Mouse (Mus musculus) lung, embryonic 14.5 days (tissue): ENCODE measurements around the gene Csf3r. TPM values are rescaled to one million over a fixed set of nuclear protein-coding genes. Genes with fewer than 3 reads are reported as not detected.

Experiments used
- ATAC-seq: fragments of 200-750 bp; cut with Nextera tagmentation; 2 replicates; pipeline ENCODE4 v1.8.0; 2017; ENCODE audit warnings: mild to moderate bottlenecking, moderate TSS enrichment, moderate library complexity; ENCODE audit not compliant: insufficient read depth
- DNase-seq: peaks from one replicate; pipeline ENCODE4 v3.0.0-alpha.2; 2015
- H3K27ac ChIP-seq: fragments of 300-500 bp; sonication (generic); 2 replicates; pipeline ENCODE4 v1.5.1; 2014; ENCODE audit warnings: low read depth, mild to moderate bottlenecking, moderate library complexity
- H3K27me3 ChIP-seq: fragments of 300-500 bp; sonication (generic); 2 replicates; pipeline ENCODE4 v1.6.1; 2014; ENCODE audit warnings: low read length, control low read depth; ENCODE audit not compliant: insufficient read depth
- H3K36me3 ChIP-seq: fragments of 300-500 bp; sonication (generic); 2 replicates; pipeline ENCODE4 v1.6.1; 2014; ENCODE audit warnings: control low read depth; ENCODE audit not compliant: insufficient read depth
- H3K4me1 ChIP-seq: fragments of 300-500 bp; sonication (generic); 2 replicates; pipeline ENCODE4 v1.6.1; 2014; ENCODE audit warnings: antibody characterized with exemption, control low read depth; ENCODE audit not compliant: insufficient read depth
- H3K4me2 ChIP-seq: fragments of 300-500 bp; sonication (generic); 2 replicates; pipeline ENCODE4 v1.6.1; 2014; ENCODE audit warnings: mild to moderate bottlenecking
- H3K4me3 ChIP-seq: fragments of 300-500 bp; sonication (generic); 2 replicates; pipeline ENCODE4 v1.5.1; 2014; ENCODE audit warnings: low read depth, low read length
- H3K9ac ChIP-seq: fragments of 300-500 bp; sonication (generic); 2 replicates; pipeline ENCODE4 v1.6.1; 2014
- H3K9me3 ChIP-seq: fragments of 300-500 bp; sonication (generic); 2 replicates; pipeline ENCODE4 v1.6.1; 2016; ENCODE audit warnings: low read depth, low read length, control low read depth
- CTCF ChIP-seq: IDR thresholded peaks from 2 replicates; pipeline ENCODE4 v1.5.1; 2016; ENCODE audit warnings: antibody characterized with exemption, low read depth
- WGBS: fragments of 180-500 bp; shearing (Covaris S2); extraction: QIAGEN DNeasy Blood & Tissue Kit; methylation state at CpG from one replicate; pipeline ENCODE4 v1.1.7; 2014; 5-methylcytosine and 5-hydroxymethylcytosine counted together
- polyA plus RNA-seq: library from polyadenylated mRNA; unstranded; fragments of >200 nt; fragmentation: Nextera tagmentation; extraction: Ambion mirVana; gene quantifications from 2 replicates; pipeline ENCODE4 v1.2.1, GENCODE M21; 2014

Gene Csf3r
- polyA plus RNA-seq, 1 experiment from 2014 or later = 2.3 TPM

- Histone ChIP-seq H3K4me1 (no peaks in the 10 kb centered on the region), H3K4me3 (no peak overlapping the region), H3K4me2 (no peak overlapping the region), H3K9ac (no peak overlapping the region), H3K27me3 (no peaks in the 10 kb centered on the region), H3K36me3 (no peaks in the 10 kb centered on the region), H3K9me3 (no peaks in the 10 kb centered on the region), H3K27ac (no peak overlapping the region)
- no peak for ATAC-seq
- no peak for DNase-seq
- no peak for TF ChIP-seq CTCF
- WGBS = 83% methylated on average over 3 of the region's 3 CpGs
Measured at GRCm38 (mm10) chr4:126027980-126028379, 3.6 kb downstream of the Csf3r start.

- H3K4me1 ChIP-seq = no peaks in the 10 kb centered on the region
- H3K4me3 ChIP-seq = no peak overlapping the region
- DNase-seq (no peak), ATAC-seq (no peak)
- H3K9ac ChIP-seq = no peak overlapping the region
- H3K36me3 ChIP-seq = no peaks in the 10 kb centered on the region
- H3K27ac ChIP-seq = no peak overlapping the region
- no peaks in the 10 kb centered on the region for H3K9me3 ChIP-seq
- TF ChIP-seq CTCF = no peak
- WGBS = 56% methylated on average over 3 of the region's 3 CpGs
- no peak overlapping the region for H3K4me2 ChIP-seq
- H3K27me3 ChIP-seq = no peaks in the 10 kb centered on the region
Measured at GRCm38 (mm10) chr4:126029042-126029441, 4.7 kb downstream of the Csf3r start.

- Histone ChIP-seq H3K27me3 (no peaks in the 10 kb centered on the region), H3K4me3 (no peak overlapping the region), H3K27ac (no peak overlapping the region), H3K36me3 (no peaks in the 10 kb centered on the region), H3K4me2 (no peak overlapping the region), H3K4me1 (no peaks in the 10 kb centered on the region), H3K9ac (no peak overlapping the region), H3K9me3 (no peaks in the 10 kb centered on the region)
- WGBS = 74% methylated on average over 5 of the region's 5 CpGs
- DNase-seq (no peak), ATAC-seq (no peak)
- no peak for TF ChIP-seq CTCF
Measured at GRCm38 (mm10) chr4:126030705-126031104, 6.4 kb downstream of the Csf3r start.

DNA sequence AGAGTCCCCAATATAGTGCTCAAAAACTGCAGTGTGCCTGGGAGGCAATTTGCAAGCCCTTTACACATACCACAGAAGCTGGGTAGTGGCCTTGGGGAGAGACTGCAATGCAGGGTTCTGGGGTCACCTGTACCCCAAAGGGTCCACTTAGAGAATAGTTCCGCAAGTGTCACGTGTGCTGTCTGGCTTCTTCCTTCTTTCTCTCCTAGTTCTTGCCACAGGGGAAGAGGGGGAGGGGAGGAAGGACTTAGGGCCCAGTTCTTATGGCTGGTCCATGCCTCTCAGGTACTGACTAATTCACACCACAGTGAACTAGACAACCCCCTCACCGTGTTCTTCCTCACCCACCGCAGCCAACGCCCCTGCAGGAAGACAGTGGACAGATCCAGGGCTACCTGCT, 11.1 kb downstream of the Csf3r start:
- Histone ChIP-seq H3K27me3 (no peaks in the 10 kb centered on the region), H3K9me3 (no peaks in the 10 kb centered on the region), H3K9ac (no peak overlapping the region), H3K4me2 (no peak overlapping the region), H3K4me3 (no peak overlapping the region), H3K27ac (no peak overlapping the region), H3K4me1 (no peaks in the 10 kb centered on the region), H3K36me3 (no peaks in the 10 kb centered on the region)
- no peak for TF ChIP-seq CTCF
- DNase-seq = no peak
- ATAC-seq = no peak
- 87% methylated on average over 5 of the region's 5 CpGs for WGBS

- no peaks in the 10 kb centered on the region for H3K27me3 ChIP-seq
- peaks cover 27% of the 10 kb centered on the region for H3K36me3 ChIP-seq
- DNase-seq (peak; percentile 96), ATAC-seq (peak; percentile 97)
- peak within 1 kb of the TSS; percentile 83 for H3K9ac ChIP-seq
- H3K4me3 ChIP-seq = peak within 1 kb of the TSS; percentile 95
- no peak for TF ChIP-seq CTCF
- H3K27ac ChIP-seq = peak within 1 kb of the TSS; percentile 59
- H3K4me1 ChIP-seq = peaks cover 5% of the 10 kb centered on the region
- under 1% methylated on average over 56 of the region's 56 CpGs for WGBS
- peak within 1 kb of the TSS; percentile 88 for H3K4me2 ChIP-seq
- no peaks in the 10 kb centered on the region for H3K9me3 ChIP-seq
Measured at GRCm38 (mm10) chr4:126046851-126047585, 22.7 kb downstream of the Csf3r start, which contains the start of gene Mrps15. Gene Mrps15, plus strand, starts transcription at chr4:126046925.

- 73% methylated on average over 7 of the region's 7 CpGs for WGBS
- peaks cover 57% of the 10 kb centered on the region for H3K36me3 ChIP-seq
- TF ChIP-seq CTCF = no peak
- H3K4me2 ChIP-seq = no peak overlapping the region
- ATAC-seq (no peak), DNase-seq (peak; percentile 15)
- H3K27me3 ChIP-seq = no peaks in the 10 kb centered on the region
- H3K9me3 ChIP-seq = no peaks in the 10 kb centered on the region
- H3K4me1 ChIP-seq = peaks cover 5% of the 10 kb centered on the region
- H3K4me3 ChIP-seq = no peak overlapping the region
- H3K9ac ChIP-seq = no peak overlapping the region
- H3K27ac ChIP-seq = no peak overlapping the region
Measured at GRCm38 (mm10) chr4:126051617-126052016, 27.3 kb downstream of the Csf3r start.

DNA sequence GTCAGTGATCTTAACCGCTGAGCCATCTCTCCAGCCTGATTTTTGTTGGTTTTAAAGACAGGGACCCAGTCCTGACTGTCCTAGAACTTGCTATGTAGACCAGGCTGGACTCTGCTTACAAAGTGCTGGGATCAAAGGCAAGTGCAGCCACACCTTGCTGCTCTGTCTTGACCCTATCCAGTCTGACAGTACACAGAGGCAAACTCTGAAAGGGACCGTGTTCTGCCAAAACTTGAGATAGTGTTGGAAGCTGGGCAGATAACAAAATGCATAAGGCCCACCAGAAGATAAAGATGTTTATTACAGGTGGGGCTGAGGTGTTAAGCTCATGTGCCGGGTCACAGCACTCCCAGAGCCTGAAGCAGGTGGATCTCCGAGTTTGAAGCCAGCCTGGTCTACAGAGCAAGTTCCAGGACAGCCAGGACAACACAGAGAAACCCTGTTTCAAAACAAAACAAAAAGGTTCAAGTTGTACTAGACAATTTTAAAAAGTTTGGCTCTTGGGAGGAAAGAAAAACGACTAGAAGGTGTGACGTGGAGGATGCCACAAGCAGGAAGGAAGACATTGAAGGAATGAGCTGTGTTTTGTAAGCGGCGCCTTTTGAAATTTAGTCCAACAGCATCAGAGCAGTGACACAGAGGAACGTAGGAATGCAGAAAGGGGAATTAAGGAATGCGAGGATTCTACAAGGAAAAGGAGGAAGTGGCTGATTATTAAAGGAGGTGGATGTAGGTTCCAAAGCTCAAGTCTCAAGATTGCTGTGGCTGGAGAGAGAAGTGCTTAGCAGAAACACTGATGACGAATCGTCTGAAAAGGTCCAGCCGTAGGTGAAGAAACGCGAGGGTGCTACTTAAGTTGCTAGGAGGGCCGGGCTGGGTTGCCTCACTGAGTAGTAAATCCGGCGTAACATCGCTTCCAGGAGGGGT, 33.1 kb downstream of the Csf3r start:
- 10% methylated on average over 19 of the region's 19 CpGs for WGBS
- H3K4me2 ChIP-seq = peak overlapping the region; percentile 87
- no peak for TF ChIP-seq CTCF
- H3K36me3 ChIP-seq = peaks cover 27% of the 10 kb centered on the region
- peak overlapping the region; percentile 69 for H3K9ac ChIP-seq
- no peaks in the 10 kb centered on the region for H3K9me3 ChIP-seq
- DNase-seq (peak; percentile 38), ATAC-seq (peak; percentile 21; the same call in 1 of the 2 replicates)
- H3K4me3 ChIP-seq = peak overlapping the region; percentile 64
- H3K27me3 ChIP-seq = no peaks in the 10 kb centered on the region
- H3K27ac ChIP-seq = peak overlapping the region; percentile 76
- H3K4me1 ChIP-seq = no peaks in the 10 kb centered on the region
